Mouse (Mus musculus): ENCODE data around the gene Slc25a22. TPM values are rescaled to one million over a fixed set of nuclear protein-coding genes. Genes with fewer than 3 reads are reported as not detected.

Gene Slc25a22
- polyA plus RNA-seq, 1 experiment: 66.0 TPM

DNA sequence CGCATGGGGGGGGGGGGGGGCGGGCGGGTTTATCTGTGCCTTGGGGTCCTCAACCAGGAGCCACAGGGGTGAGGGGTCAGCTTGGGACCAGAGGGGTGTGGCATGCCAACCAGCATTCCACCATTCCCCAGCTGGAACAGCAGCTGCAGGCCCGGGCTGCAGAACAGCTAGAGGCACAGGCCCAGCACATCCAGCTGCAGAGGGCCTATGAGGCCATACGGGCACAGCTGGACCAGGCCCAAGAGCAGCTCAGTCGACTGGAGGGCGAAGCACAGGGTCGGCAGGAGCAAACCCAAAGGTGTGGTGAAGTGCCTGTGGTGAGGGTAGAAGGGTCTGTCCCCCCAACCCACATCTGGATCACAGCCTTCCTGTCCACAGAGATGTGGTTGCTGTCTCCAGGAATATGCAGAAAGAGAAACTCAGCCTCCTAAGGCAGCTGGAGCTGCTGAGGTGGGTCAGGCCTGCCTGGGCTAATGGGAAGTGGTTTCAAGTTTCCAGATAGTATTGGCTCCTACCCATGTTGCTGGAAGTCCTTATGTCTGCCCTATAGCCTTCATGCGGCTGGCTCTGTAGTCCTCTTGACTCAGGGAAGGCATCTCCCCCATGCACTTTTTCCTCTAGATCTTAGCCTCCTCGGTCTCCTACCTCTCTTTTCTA, 27.8 kb upstream of the Slc25a22 start:
- TF ChIP-seq GATA1 (IDR thresholded peaks at IDR 0.05; ENCODE audit: low read length): no peak

DNA sequence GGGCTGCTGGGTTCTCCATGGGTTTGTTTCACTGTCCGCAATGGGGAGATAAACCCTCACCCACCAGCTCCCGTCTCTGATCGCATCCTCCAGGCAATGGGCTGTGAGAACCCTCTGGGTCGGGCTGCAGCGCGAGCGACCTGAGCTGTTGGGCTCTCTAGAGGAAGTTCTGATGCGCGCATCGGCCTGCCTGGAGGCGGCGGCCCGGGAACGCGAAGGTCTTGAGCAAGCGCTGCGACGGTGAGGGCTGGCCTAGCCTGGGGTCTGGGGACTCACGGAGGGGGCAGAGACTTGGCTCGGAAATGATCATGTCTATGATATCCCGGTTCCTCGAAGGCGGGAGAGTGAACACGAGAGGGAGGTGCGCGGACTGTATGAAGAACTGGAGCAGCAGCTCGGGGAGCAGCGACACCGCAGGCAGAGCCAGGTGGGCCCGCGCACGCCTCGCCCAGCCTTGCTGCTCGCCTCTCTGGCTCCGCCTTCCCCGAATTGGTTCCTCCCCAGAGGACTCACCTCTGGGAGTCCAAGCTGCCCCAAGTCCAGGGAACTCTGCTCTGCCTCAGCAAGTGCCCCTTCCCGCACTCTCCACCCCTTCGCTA, 27.0 kb upstream of the Slc25a22 start:
- no peak for TF ChIP-seq GATA1 (IDR thresholded peaks at IDR 0.05; ENCODE audit: low read length)

DNA sequence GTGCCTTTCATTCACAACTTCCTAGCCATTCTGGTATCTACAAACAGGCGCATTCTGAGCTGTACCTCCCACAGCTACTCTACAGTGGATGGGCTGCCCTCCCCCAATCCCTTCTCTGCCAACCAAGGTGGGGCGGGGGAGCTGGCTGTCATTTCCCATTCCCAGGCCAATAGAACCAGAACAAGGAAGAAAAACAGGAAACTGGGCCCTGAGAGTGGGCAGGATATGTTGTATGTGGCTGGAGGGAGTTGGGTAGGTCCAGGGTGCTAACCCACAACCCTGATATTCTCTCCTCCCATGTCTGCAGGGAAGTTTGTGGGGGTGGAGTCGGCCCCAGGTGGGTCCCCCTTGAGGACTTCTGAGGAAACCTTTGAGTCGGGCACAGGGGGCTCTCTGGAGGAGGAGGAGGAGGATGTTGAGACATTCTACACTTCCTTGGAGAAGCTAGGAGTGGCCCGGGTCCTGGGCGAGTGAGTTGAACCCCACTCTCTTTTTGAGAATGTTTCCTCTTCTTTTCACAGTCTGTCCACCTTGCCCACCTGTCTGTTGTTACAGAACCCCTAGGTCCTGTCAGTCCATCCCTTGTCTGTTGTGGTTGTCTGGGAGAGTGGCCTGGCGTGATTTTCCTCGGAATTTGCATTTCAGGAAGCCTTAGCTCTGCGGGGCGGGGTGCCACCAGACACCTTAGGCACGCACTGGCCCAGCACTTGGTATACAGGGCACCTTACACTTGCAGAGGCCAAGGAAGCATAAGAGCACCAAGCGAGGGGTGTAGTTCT, 26.3 kb upstream of the Slc25a22 start:
- no peak for TF ChIP-seq GATA1 (IDR thresholded peaks at IDR 0.05; ENCODE audit: low read length)

DNA sequence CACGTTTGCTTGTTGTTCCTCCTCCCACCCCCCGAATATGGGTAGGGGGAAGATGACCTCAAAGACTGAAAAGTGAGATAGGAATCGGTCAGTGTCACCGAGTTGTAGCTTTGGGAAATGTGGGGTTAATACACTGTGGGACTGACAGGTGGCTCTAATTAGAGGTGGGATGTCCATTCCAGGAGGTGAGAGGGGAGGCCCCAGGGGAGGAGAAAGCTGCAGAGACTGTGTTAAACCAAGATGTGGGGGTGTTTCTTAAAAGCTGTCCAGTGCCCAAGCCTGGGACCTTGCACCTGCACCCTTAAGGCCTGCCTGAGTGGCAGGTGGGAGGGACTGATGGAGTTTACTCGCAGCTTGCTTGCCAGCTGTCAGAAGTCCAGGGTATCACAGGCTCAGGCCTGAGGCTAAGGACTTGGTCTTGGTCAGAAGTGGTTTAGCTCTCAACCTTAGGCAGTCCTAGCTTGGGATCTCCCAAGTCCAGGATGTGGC, 24.7 kb upstream of the Slc25a22 start:
- no peak for TF ChIP-seq GATA1 (IDR thresholded peaks at IDR 0.05; ENCODE audit: low read length)

DNA sequence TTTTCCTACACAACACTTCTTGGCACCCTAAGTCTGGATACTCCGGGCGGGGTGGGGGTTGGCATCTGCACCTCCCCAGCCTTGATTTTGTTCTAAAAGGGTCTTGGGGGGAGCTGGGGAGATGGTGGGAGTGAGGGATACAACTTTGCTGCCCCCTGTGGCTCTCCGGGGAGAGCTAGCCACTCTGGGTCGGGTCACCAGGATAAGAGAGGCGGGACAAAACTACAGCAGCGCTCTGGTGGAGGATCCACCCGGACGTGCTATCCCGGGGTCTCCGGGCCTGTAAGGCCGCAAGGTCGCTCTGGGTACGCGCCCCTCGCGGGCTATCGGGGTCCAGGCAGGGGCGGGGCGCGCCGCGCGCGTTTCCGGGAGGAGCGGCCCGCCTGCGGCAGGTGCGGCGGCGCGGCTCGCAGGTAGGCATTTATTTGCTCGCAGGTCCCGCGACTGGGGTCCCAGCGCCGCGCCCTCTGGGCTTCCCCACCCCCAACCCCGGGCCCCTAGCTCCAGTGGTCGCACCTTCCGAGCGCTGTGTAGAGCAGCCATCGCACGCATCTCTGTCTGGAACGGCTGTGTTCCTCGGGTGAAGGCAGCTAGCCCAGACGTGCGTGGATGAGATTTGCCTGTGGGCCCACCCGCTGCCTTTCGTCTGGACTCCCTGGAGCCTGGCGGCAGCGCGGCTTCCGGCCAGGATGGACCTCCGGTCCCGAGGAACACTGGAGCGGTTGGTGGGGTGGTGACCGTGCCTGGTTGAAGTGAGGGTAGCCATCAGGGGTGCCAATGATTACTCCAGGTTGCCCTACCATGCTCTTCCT, 24.0 kb upstream of the Slc25a22 start:
- no peak for TF ChIP-seq GATA1 (IDR thresholded peaks at IDR 0.05; ENCODE audit: low read length)

DNA sequence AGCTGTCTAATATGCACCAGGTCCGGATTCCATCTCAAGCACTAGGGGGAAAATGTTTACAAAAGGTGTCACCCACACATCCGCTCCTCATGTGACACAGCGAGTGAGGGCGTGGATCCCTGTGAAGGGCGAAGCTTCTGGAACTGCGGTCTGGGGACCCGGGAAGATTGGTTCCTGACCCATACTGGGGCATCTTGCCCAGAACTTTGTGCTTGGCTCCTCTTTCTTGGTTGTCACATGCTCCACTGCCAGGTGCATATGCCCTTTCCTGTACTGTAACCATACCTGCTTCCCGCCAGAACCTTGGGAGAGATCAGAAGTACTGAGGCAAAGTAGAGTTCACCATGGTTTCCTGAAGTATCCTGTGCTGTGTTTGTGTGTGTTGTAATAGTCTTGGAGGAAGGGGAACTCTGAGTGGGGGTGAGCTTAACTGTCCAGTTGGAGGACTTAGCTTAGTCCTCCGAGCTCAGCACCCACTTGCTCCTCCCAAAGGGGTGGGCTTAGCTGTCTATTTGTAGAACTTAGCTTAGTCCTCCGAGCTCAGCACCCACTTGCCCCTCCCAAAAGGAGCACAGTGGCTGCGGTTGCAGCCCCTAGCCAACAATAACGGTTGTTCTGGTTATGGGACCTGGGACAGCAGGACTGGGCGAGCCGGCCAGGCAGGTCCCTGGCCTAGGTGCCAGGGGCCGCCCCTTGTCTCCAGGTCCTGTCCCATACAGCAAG, 22.9 kb upstream of the Slc25a22 start, which contains the start of gene Cracr2b:
Cracr2b (plus strand) TSS at position 704 of the 723 bp plus-strand sequence.
- TF ChIP-seq GATA1 (IDR thresholded peaks at IDR 0.05; ENCODE audit: low read length): no peak

DNA sequence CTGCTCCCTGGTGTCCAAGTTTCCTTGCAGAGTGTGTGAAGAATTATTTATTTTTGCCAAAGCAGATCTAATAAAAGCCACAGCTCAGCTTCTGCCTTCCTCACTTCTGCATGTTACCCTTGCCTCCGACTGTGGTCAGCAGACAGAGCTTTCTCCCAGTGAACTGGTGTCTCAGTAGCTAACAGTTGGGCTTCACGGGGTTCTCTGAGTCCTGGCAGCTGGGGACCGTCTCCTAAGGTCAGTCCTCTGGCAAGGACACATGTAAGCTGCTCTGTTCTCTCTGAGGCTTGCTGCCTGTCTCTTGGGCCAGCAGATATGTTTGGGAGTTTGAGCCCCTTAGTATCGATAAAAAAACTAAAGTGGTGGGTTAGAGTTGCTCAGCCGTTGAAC, 22.3 kb upstream of the Slc25a22 start:
- TF ChIP-seq GATA1 (IDR thresholded peaks at IDR 0.05; ENCODE audit: low read length): no peak

DNA sequence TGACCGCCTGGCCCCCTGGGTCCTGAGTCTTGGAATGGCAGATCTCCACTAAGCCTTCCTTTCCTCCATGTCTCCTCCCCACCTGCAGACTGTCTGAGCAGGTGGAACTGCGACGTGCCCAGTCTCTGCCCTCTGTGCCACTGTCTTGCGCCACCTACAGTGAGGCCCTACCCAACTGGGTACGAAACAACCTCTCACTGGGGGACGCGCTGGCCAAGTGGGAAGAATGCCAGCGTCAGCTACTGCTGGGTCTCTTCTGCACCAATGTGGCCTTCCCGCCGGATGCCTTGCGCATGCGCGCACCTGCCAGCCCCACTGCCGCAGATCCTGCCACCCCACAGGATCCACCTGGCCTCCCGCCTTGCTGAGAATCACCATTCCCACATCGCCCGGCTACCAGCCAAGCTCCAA, 21.6 kb upstream of the Slc25a22 start:
- TF ChIP-seq GATA1 (IDR thresholded peaks at IDR 0.05; ENCODE audit: low read length): no peak

DNA sequence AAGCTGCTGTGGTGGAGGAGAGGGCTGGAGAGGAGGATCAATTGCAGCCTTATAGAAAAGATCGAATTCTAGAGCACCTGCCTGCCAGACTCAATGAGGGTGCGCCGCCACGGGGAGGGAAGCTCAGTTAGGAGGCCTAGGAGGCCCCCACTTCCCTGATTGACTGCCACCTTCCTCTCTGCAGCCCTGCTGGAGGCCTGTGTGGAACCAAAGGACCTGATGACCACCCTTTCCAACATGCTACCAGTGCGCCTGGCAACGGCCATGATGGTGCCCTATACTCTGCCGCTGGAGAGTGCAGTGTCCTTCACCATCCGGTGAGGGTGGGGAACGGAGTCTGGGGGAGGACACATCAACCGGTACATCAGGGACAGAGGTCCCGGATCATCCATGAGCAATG, 21.0 kb upstream of the Slc25a22 start:
- TF ChIP-seq GATA1 (IDR thresholded peaks at IDR 0.05; ENCODE audit: low read length): no peak

DNA sequence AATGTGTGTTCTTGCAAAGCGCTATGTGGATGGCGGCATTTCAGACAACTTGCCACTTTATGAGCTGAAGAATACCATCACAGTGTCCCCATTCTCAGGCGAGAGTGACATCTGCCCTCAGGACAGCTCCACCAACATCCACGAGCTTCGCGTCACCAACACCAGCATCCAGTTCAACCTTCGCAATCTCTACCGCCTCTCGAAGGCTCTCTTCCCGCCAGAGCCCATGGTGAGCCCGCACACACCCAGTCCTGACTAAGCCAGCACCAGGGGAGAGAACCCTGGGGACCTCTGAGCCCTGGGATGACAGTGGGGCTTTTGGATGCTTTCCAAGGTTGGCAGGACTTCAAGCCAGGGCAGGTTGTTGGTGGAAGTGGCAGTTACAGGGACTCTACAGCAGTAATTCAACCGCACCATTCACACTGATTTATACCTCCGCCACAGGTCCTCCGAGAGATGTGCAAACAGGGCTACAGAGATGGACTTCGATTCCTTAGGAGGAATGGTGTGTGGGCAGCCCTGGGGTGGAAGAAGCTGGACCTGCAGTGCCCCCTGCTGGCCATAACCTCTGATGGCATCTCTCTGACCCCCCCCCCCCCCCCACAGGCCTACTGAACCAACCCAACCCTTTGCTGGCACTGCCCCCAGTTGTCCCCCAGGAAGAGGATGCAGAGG, 20.4 kb upstream of the Slc25a22 start:
- no peak for TF ChIP-seq GATA1 (IDR thresholded peaks at IDR 0.05; ENCODE audit: low read length)

DNA sequence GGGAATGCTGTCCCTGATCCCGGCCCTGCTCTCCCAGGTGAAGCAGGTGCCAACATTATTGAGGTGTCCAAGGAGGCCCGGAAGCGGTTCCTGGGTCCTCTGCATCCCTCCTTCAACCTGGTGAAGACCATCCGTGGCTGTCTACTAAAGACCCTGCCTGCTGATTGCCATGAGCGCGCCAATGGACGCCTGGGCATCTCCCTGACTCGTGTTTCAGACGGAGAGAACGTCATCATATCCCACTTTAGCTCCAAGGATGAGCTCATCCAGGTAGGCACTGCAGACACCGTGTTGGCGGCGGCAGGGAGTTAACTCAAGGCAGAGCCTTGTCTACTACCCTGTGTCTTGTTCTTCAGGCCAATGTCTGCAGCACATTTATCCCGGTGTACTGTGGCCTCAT, 19.5 kb upstream of the Slc25a22 start:
- TF ChIP-seq GATA1 (IDR thresholded peaks at IDR 0.05; ENCODE audit: low read length): no peak

DNA sequence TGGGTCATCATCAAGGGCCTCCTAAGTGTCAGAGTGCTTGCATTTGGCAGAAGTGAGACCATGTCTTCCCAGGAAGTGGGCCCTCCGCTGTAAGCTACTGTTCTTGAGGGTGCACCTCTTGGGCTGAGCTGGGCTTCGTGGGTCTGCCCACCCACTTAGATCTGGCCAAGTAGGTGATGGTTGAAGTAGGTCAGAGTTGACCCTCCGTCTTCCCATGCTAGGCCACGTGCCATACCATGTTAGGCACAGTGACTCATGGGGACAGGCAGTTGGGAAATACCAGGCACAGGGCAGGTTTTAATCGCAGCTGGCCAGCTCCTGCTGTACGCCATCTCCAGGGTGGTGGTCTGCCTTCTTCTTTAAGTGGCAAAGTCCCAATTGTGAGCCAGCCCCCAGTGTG, 19.0 kb upstream of the Slc25a22 start:
- no peak for TF ChIP-seq GATA1 (IDR thresholded peaks at IDR 0.05; ENCODE audit: low read length)

DNA sequence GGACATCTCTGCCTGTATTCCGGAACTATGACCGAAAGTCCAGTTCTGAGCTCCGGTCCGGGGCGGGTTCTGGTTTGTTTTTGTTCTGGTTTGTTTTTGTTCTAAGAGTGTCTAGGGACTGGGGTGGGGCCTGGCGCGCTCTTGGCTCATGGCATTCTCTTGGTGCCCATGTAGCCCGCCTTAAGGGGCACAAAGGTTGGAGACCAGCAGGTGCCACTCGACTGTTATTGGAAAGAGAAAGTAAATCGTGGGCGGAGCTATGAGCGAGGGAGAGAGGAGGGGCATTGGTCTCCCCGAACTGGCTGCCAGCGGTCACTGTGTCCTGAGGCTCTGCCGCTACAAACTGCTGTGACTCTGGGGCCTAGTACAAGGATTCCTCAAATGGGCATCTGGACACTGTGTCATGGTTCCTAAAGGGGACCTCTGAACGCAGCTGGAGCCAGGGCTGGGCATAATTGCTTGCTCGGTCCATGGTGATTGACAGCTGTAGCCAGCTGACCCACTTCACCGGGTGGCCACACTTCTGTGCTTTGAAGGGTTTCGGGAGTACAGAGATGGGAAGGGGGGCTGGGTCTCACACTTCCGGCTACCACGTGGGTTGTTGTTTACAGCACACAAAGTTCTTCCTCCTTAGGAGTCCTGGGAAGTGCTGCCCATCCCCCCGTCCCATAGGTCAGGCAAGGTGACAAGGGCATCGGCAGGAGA, 18.1 kb upstream of the Slc25a22 start:
- TF ChIP-seq GATA1 (IDR thresholded peaks at IDR 0.05; ENCODE audit: low read length): no peak

All from G1E-ER4 (cell line).